Mouse (Mus musculus) kidney, adult 9 months (tissue): ENCODE data around the gene Ppm1g.
A peak's percentile ranks its signal among the peaks of the same experiment; 100 is the strongest.

Source experiments
- DNase-seq: peaks from one replicate; pipeline ENCODE4 v3.0.0; 2022

Ppm1g gene

DNA sequence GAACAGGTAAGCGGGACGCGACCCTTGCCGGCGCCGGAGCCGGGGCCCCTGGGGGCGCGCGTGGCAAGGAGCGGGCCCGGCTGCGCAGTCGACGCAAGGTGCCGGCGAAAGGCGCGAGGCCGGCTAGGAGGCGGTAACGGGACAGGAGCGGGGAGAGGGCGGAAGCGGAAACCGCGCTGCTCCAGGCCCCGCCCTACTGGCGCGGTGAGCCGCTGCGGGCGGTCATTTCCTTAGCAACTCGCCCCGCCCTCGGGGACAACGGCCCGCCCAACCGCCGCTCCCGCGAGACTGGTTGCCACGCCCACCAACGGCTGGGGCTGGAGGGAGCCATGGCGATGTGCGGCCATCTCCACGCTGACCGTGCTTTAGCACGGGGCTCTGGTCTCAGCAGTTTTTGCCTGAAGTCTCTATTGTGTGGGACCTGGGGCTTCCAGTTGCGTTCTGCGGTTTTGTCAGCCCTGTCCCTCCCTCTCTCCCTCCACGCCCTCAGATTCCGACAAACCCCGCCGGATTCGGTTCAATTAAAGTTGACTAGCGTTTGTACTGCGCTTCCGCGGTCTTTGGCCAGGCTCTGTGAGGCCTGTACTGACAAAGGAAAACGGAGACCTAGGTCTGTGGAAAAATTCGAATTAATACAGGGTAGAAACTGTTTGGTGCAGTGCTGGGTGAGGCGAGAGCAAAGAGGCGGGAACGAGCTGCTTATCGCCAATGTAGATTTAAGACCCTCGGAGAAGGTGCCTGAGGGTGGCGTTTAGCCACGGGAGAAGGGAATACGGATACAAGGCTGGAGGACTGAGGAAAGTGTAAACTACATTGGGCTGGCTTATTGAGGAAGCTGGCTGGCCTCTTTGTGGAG is at the start of gene Ppm1g:
Gene Ppm1g, minus strand, starts transcription at position 240 of the 856 bp plus-strand sequence.
- peak; percentile 97 for DNase-seq

DNA sequence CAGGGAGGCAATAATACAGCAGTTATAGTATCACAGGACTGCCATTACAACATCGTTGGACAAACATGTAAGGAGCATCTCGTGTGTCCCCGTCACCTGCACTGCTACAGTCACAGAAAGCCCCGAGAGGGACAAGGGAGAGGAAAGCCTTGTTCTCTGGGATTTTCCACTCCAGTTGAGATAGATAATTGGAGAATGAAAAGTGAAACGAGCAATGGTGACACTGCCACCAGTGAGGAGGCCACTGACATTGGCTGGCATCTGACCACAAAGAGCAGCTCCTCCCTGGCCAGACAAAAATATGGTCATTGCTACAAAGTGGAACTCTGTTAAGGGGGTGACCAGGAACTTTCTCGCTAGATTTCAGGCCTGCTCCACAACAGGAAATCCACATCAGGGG is 47.2 kb upstream of the Ppm1g start:
- no peak for DNase-seq

DNA sequence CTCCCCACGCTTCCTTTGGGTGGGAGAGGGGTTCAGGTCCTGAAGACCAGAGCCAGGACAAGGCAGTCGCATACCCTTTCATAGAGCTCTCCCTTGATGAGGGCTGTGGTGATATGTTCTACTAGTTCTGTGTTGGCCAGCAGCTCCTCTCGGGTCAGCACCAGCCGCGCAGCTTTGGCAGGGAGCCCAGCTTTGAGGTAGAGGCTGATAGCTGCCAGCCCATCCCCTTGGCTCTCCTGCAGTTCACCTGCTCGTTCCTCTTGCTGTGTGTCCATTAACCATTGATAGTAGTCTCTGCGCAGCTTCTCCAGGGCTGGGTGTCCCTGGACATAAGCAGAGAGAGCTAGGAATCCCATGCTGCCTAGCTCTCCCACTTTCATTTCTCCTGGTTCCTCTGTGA is 45.6 kb upstream of the Ppm1g start:
- no peak for DNase-seq

DNA sequence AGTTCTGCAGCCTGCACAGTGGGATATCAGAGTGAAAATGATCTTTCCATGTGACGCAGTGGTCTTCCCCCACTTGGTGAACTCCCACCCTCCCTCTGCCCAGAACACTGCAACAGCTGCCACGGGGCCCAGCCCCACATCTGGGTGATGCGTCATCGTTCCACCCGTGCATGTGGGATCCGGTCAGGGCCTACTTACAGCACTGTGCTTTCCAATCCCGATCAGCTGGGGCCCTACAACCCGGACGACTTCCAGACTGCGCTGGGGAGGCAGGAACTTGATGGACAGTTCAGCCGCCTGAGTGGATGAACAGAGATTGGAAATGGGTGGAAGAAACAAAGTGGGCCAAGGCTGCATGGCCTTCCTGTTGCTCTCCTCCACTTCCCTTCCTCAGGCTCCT is 37.1 kb upstream of the Ppm1g start:
- DNase-seq: no peak

DNA sequence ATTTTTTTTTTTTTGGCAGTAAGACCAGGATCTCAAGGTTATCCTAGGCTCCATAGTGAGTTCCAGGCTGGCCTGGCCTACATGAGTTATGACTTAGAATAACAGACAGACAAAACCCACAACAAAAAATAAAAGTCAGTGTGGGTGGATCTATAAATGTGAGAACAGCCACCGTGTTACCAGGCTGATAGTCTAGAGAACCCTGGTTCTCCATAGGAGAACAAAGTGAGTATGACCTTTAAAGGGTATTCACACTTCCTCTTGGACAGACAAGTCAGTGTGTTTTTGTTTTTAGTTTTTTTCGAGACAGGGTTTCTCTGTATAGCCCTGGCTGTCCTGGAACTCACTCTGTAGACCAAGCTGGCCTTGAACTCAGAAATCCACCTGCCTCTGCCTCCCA is 35.5 kb upstream of the Ppm1g start:
- DNase-seq: no peak

DNA sequence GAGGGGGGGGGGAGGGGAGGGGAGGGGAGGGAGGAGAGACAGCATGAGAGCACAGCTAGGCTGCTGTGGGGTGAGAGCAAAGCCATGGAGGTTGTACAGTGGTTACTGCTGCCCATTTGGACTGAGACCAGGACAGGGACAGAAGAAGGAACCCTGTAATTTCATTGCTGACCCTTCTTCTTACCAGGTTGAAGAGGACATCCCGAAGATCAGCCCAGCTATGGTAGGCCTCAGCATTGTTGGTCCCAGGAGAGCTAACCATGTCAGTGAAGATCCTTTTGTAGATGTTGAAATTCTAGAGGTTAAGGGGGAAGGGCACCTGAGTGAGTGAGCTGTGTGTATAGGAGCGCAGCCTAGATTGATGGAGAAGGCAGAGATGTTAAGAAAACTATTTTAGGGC is 34.9 kb upstream of the Ppm1g start:
- DNase-seq: no peak

DNA sequence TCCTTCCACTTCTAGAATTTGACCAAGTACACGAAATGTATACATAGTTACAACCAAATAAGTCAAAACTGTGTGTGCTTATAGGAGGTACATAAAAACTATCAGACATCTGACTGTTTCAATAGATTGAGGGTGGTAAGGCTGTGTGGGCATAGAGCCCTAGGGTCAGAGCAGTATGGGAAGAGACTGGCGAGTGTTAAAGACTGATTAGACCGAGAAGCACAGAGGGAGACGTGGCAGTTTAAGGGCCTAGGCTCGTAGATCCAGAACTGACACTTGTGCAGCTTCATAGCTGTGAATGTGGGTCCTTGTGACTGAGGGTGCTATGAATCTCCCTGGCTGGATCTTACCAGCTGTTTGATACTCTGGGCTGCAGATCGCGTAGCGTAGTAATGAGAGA is 34.4 kb upstream of the Ppm1g start:
- DNase-seq: no peak

DNA sequence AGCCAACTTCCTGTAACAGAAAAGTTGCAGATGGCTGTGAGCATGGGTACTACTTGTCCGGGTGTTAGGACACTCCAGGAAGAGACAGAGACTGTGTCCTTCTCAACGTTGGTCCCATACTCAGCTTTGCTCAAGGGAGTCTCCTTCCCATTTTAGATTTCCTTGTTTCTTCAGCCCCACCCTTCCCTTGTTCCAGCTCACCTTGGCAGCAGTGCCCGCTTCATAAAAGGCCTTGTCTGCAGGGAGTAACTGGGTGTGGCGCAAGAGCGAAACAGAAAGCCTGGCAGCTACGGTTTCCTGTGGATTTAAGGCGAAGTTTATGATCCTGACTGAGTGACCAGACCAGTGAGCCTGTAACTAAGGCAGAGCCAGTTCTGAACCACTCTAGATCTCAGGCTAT is 34.0 kb upstream of the Ppm1g start:
- DNase-seq: peak; percentile 46

DNA sequence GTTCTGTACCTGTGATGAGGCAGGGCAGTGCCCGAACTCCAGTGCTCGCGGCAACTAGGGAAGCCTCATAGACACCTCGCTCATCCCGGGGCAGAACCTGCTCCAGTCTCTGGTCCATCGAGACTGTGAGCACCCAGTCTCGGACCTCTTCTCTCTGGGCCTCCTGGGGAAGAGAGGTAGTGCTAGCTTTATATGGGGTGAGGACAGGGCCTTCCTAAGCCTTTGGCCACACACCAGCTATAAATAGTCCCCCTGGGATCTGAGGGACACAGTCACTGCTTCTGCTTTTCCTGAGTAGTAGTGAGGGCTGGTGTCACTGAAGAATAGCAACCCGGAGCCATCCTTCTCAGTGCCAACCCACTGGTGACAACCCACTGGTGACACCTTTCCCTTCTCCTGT is 33.3 kb upstream of the Ppm1g start:
- no peak for DNase-seq

DNA sequence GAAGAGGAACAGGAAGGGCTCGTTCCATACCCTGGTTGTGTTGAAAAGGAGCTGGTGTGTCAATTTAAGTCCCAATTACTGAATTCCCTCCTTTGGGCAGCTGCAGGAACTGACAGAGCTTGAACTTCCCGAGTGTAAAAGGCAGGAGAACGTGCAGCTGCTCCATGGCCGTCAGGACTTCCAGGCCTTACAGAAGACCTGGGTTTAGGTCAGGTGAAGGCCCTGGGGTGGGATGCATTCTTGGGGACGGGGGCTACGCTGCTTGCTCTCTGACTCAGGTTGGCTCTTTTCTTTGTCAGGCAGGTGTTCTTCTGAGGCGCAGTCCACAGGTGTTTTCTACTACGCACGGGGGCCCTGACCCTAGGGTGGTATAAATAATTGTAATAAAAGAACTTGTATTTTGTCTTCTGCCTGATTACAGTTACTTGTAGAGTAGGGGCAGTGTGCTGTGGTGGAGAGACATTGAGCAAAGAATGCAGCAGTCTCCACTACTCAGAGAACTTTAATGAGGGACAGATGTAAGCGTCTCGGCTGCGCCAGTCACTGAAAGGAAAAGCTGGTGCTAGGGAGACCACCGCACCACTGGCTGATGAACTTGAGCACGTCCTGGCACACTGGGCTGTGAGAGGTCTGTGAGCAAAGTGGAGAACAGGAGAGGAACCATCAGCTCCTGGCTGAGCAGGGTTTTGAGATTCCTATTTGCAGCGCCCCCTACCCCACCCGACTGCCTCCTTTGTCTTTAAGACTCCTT is 32.5 kb upstream of the Ppm1g start:
- no peak for DNase-seq

DNA sequence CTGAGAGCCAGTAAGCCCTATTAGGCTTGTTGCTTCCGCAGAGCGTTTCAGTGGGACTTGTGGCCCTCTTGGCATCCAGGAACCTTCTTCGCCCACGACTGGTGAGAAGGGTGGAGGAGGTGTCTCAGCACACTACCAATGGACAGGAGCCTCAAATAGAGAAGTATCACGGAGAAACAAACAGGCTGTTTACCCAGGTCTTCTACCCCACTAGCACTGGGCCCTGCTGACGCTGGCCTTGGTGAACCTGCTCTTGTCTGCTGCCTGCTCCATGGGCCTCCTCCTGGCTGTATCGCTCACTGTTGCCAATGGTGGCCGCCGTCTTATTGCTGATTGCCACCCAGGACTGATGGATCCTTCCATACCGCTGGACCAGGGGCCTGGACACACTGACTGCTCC is 31.7 kb upstream of the Ppm1g start:
- DNase-seq: no peak

DNA sequence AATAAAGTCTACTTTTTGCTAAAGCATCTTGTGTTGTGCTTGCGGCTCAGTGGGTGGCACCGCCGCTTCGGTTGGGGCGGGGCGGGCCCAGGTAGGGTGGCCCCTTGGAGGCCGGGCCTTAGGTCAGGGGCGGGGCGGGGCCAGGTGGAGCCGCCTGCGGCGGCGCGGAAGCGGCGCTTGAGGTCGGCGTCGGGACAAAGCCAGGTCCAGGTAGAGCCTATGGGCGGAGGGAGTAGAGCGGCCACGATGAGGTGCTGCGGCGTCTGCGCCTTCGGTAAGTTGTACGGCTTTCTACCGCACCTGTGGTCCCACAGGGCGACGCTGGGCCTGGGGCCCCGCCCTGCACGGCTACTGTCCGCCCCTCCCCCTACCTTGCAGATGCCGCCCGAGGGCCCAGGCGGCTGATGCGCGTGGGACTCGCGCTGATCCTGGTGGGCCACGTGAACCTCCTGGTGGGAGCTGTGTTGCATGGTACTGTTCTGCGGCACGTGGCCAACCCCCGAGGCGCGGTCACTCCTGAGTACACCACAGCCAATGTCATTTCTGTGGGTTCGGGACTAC is 31.1 kb upstream of the Ppm1g start, which contains the start of gene Krtcap3:
Gene Krtcap3, plus strand, starts transcription at position 151 of the 561 bp plus-strand sequence.
- peak; percentile 73 for DNase-seq

DNA sequence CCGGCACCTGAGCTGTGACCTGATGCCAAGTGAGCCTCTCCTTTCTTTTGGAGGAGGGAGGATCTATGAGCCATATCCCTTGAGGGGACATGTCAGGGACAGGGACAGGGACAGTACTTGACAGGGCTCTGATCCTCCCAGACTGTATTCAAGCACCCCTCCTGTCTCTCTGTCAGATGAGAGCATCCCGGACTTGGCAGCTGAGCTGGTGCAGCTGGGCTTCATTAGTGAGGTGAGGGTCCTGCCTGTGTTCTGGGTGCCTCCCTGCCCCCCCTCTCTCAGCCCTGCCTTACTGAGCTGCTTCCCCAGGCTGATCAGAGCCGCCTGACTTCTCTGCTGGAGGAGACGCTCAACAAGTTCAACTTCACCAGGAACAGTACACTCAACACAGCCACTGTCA is 30.2 kb upstream of the Ppm1g start:
- DNase-seq: no peak

DNA sequence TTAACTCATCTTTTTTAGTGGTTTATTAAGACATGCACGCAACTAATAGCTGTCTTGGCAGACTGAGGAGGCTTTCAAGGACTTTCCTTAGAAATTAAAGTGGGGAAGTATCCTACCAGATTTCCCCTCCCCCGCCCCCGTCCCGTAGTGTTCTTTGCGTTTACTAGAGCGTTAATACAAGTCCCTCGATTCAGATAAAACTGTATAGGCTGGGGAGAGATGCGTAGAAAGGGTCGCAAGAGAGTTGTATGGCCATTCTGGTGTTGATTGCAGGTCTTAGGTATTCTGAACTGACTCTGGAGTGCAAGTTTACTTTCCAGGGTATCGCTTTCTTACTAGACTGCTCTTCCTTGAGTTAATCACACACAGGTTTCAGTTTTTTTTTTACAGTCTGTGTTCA is 21.7 kb upstream of the Ppm1g start:
- no peak for DNase-seq

DNA sequence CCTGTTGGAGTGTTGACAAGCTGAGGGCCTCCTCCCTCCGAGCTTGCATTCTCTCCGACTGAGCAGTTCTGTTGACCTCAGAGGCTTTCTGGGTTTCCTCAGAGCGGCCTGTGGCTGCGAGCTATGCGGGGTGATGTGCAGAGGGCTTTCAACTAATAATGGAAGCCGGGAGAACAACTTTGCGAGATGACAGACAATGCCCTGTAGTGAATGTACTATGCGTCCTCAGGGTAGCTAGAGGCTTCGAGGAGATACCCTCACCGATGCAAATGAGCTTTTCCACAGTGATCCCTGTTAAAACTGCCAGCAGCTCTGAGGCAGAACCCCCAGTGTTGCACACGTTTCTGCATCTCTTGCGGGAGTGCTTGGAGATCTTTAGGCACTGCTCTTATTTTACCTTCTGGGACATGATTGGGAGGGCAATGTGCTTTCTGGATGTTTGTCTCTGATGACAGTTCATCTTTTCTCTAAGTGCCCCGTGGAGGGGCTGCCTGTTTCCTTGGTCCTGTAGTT is 21.1 kb upstream of the Ppm1g start:
- no peak for DNase-seq

DNA sequence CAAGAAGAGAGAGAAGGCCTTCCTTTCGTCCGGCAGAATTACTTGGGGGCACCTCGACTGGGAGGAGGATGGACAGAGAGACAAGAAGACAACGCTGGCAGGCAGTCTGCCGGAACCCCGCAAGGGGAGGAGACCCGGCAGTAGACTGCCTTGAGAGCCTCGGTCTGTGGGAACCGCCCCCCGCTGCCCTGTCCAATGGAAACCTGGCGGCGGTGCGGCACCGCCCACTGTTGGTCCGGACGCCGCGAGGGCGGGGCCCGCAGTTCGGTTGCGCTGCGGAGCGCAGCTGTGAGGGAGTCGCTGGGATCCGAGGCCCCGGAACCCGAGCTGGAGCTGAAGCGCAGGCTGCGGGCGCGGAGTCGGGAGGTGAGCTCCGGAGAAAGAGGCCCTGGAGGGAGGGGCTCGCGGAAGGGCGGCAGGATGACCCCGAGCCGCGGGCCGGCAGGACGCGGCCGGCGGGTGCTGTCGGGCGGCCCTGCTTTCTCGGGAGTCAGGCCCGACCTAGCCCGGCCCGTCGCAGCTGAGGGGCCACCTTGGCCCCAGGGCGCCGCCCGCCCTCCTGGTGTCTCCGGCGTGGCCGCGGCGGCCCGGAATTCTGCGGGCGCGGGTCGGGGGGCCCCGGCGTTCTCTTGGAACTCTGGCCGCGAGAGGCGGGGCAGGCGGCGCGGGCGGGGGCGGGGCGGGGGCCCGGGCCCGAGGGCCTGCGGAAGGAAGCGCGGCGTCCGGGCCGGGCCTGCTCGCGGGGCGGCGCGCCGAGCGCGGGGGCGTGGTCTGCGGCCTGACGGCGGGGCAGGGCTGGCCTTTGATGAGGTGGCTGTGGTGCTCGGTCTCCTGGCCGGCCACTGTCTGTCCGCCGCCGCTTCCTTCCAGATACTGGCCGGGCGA is 20.4 kb upstream of the Ppm1g start, which contains the start of the genes Nrbp1 and Gm9970:
Gene Nrbp1, plus strand, starts transcription at position 228 of the 885 bp plus-strand sequence.
Gene Gm9970, minus strand, starts transcription at position 596 of the 885 bp plus-strand sequence.
- peak; percentile 97 for DNase-seq

DNA sequence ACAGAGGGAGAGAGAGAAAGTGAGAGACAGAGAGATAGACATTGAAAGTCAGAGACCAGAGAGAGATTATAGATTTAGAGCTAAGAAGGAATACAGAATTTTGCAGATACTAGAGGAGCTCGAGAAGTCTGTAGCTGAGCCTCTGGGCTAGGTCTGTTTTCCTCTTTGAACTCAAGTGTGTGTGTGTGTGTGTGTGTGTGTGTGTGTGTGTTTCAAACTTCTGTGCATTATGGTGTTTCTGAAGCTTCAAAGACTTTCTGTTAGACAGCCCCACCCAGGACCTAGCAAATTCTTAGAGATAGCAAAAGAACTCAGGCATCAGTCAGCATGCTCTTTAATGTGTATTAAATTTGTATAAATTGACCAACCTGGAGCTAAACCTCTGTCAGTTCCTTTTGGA is 6.2 kb upstream of the Ppm1g start:
- no peak for DNase-seq

DNA sequence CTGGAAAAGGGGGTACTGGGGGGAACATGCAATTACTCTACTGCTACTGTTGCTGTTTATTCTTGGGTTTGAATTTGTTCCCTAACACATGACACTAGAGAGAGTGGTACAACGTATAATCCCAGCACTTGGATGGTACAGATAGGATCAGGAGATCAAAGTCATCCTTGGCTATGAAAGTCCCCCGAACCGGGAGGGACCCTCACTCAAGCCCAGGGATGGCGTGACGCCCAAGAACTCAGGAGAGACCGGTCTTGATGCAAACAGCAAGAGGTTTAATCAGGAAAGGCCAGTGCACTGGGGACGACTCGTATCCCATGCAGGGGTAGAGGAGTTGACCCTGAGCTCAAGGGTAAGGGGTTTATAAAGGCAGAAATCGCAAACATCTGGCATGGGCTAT is 2.2 kb upstream of the Ppm1g start:
- no peak for DNase-seq

DNA sequence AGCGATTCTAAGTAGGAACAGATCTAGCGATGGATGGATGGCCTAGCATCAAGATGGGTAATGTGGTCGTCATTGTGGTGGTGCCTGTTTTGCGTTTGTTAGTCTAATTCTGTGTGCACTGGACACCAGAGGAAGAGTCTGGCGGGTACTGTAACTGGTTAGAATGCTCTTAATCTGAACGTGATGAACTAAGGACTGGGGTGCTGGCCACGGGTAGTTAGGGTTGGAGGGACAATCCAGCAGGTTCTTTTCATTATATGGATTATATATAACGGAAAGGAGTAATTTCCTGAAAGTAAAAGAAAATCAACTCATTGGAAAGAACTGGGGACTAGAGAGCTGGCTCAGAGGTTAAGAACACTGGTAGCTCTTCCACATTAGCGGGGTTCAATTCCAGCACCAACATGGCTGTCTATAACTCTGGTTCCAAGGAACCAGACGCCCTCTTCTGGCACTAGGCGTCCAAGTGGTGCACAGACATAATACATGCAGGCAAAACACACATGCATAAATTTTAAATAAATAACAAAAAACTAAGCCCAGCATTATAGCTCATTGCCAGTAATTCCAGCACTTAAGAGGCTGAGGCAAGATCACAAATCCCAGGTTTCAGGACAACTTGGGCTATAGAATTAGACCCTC is 938 bp upstream of the Ppm1g start:
- peak; percentile 57 for DNase-seq

DNA sequence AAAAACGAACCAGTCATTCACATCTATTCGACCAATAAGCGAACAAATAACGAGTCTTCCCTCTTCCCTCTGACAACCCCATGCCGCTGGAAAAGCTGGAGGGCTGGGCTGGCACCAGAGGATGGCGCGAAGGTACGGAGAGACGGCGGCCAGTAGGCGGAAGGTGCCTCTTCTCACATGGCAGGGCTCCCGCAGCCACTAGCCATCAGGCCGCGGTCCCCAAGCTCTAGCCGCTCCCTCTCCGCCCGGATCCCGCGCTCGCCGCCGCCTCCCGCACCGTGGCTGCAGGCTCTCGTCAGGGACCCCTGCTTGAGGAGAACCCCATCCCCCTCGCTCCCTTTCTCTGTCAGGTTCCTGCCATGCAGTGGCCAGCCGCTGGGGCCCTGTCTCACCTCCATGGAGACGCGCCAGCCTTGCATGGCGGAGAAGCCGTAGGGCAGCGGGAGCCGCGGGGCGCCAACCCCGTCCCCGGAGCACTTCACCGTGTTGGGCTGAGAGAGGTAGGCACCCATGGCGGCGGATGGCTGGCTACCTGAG is 508 bp downstream of the Ppm1g start:
- DNase-seq: no peak

DNA sequence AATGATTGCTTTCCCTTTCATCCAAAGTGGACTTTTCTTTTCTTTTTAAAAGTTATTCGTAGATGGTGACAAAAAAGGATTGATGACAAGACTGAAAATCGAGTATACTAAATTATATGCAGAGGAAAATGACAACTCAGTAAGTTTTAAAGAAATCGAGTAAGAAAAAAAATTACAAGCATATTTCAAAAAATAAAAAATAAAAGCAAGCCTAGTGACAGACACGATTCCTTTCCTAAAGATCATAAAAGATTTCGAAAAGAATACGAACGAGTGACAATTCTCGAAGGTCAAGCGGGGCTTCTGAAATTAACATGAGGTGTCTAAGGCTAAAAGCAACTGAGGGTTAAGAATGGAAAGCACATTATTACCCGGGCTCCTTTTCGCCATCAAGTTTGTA is 1.0 kb downstream of the Ppm1g start:
- no peak for DNase-seq

DNA sequence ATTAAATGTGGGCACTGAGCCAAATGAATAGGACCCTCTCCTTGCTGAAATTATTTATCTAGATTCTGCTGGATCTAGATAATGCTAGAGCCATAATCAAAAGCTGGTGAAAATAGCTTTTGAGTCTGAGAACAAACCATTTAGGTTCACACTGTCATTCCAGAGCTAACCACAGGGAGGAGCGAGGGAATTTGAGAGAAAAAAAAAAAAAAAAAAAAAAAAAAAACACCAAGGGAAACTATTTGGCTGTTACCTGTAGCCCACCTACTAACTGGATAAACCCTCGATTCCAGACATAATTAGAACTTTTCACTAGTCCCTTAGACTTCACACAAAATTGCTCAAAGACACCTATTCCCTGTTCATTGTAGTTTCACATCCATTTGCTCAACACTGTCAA is 1.4 kb downstream of the Ppm1g start:
- DNase-seq: peak; percentile 30
